Mouse (Mus musculus): ENCODE measurements around the gene Nrros. TPM values are rescaled to one million over a fixed set of nuclear protein-coding genes. Genes with fewer than 3 reads are reported as not detected.

The Nrros gene
- 19.6 TPM for polyA plus RNA-seq (2014; fragmentation: Illumina TruSeq; extraction: RNeasy Lipid Tissue Mini Kit (QIAGEN cat#74804); ENCODE audit: insufficient read depth, low read depth, low replicate concordance)

DNA sequence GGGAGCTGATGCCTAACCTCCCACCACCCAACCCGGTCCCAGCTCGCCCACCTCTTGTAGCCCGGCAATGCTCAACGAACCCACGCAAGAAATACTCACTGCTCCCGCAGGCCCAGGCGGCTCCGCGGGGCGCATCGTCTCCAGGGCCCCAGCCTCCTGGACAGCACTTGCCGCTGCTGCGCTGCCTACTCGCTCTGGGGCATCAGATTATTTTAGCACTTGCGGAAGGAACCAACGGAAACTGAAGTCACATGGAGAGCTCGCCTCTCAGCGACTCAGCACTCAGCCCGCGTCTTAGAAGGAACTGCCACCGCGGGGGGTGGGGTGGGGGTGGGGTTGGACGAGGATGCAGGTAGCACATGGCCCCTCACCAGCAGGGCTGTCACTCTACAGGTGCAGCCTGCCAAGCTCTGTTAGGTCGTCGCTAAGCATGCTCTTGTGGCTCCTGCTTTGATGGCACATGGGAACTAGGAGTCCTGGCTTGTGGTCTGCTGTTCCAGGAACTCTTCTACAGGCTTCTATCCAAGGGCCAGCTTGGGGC is at the start of gene Nrros:
TSS of gene Nrros (minus strand) at position 314 of the 541 bp plus-strand sequence.

DNA sequence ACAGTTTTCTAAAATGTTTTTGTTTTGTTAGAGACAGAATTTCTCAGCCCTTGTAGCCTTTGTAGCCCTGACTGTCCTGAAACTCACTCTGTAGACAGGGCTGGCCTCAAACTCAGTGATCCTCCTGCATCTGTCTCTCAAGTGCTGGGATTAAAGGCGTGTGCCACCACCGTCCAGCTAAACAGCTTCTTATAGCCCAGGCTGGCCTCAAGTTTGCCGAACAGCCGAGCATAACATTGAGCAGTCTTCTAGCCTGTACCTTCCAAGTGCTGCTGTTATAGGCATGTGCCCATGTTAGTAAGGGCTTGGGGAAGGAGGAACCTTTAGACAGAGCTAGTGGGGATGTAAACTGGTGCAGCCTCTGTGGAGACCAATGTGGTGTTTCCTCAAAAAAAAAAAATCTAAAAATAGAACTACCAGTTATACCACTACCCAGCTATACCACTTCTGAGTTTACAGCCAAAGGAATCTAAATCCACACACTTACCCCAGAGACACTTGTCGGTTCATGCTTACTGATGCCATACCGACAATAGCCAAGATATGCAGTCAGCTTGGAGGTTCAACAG is 14.0 kb upstream of the Nrros start, which contains the start of gene Bex6:
TSS of gene Bex6 (plus strand) at position 491 of the 569 bp plus-strand sequence.

DNA sequence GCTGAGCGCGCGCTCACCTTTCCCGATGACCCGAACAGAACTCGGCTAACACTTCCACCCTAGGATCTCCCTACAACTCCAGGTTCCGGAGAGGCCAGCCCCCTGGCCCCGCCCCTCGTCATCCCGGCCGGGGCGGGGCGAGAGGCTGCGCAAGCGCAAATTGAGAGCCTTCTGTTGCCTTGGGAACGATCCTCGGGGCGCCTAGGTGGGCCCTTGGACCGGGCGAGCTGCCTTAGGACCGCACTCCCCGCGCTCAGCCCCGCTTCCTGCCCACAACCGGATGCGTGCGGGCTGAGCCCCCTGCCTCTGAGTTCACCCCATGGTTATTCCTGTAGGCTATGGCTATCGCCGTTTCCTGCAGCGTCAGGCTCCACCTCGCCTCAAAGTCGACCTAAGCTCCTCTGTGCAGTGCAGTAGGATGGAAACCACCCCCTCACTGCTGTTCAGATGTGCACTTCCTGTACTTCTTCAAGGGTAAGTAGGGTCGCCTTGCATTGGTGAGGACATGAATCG is 65.7 kb downstream of the Nrros start, which contains the start of the genes Pigx and Cep19:
TSS of gene Pigx (minus strand) at position 103 of the 513 bp plus-strand sequence.
TSS of gene Cep19 (plus strand) at position 163 of the 513 bp plus-strand sequence.

Other genes starting within 250 kb of the Nrros start
- 0.61 TPM for gene Pigz, start 231.7 kb downstream of the Nrros start, polyA plus RNA-seq (2014; fragmentation: Illumina TruSeq; extraction: RNeasy Lipid Tissue Mini Kit (QIAGEN cat#74804); ENCODE audit: insufficient read depth, low read depth, low replicate concordance)
- gene 0610012G03Rik, start 217.1 kb downstream of the Nrros start, polyA plus RNA-seq (2014; fragmentation: Illumina TruSeq; extraction: RNeasy Lipid Tissue Mini Kit (QIAGEN cat#74804); ENCODE audit: insufficient read depth, low read depth, low replicate concordance): 21.9 TPM
- gene Ncbp2, start 217.1 kb downstream of the Nrros start, polyA plus RNA-seq (2014; fragmentation: Illumina TruSeq; extraction: RNeasy Lipid Tissue Mini Kit (QIAGEN cat#74804); ENCODE audit: insufficient read depth, low read depth, low replicate concordance): 36.0 TPM
- 6.5 TPM for gene Senp5, start 162.3 kb downstream of the Nrros start, polyA plus RNA-seq (2014; fragmentation: Illumina TruSeq; extraction: RNeasy Lipid Tissue Mini Kit (QIAGEN cat#74804); ENCODE audit: insufficient read depth, low read depth, low replicate concordance)
- 21.4 TPM for gene Pak2, start 86.3 kb downstream of the Nrros start, polyA plus RNA-seq (2014; fragmentation: Illumina TruSeq; extraction: RNeasy Lipid Tissue Mini Kit (QIAGEN cat#74804); ENCODE audit: insufficient read depth, low read depth, low replicate concordance)
- gene Pigx, start 65.9 kb downstream of the Nrros start, polyA plus RNA-seq (2014; fragmentation: Illumina TruSeq; extraction: RNeasy Lipid Tissue Mini Kit (QIAGEN cat#74804); ENCODE audit: insufficient read depth, low read depth, low replicate concordance): 31.9 TPM
- gene Cep19, start 65.8 kb downstream of the Nrros start, polyA plus RNA-seq (2014; fragmentation: Illumina TruSeq; extraction: RNeasy Lipid Tissue Mini Kit (QIAGEN cat#74804); ENCODE audit: insufficient read depth, low read depth, low replicate concordance): 14.8 TPM
- not detected for gene Bex6, start 14.2 kb upstream of the Nrros start, polyA plus RNA-seq (2014; fragmentation: Illumina TruSeq; extraction: RNeasy Lipid Tissue Mini Kit (QIAGEN cat#74804); ENCODE audit: insufficient read depth, low read depth, low replicate concordance)
- gene Fbxo45, start 81.6 kb upstream of the Nrros start, polyA plus RNA-seq (2014; fragmentation: Illumina TruSeq; extraction: RNeasy Lipid Tissue Mini Kit (QIAGEN cat#74804); ENCODE audit: insufficient read depth, low read depth, low replicate concordance): 7.9 TPM
- gene Wdr53, start 81.6 kb upstream of the Nrros start, polyA plus RNA-seq (2014; fragmentation: Illumina TruSeq; extraction: RNeasy Lipid Tissue Mini Kit (QIAGEN cat#74804); ENCODE audit: insufficient read depth, low read depth, low replicate concordance): 12.9 TPM
- gene Smco1, start 105.9 kb upstream of the Nrros start, polyA plus RNA-seq (2014; fragmentation: Illumina TruSeq; extraction: RNeasy Lipid Tissue Mini Kit (QIAGEN cat#74804); ENCODE audit: insufficient read depth, low read depth, low replicate concordance): 0.22 TPM
- 8.4 TPM for gene Rnf168, start 111.9 kb upstream of the Nrros start, polyA plus RNA-seq (2014; fragmentation: Illumina TruSeq; extraction: RNeasy Lipid Tissue Mini Kit (QIAGEN cat#74804); ENCODE audit: insufficient read depth, low read depth, low replicate concordance)
- gene Ubxn7, start 166.7 kb upstream of the Nrros start, polyA plus RNA-seq (2014; fragmentation: Illumina TruSeq; extraction: RNeasy Lipid Tissue Mini Kit (QIAGEN cat#74804); ENCODE audit: insufficient read depth, low read depth, low replicate concordance): 6.6 TPM
- not detected for gene Tm4sf19, start 234.9 kb upstream of the Nrros start, polyA plus RNA-seq (2014; fragmentation: Illumina TruSeq; extraction: RNeasy Lipid Tissue Mini Kit (QIAGEN cat#74804); ENCODE audit: insufficient read depth, low read depth, low replicate concordance)

Data from lung, adult 10 weeks (tissue).